Mouse (Mus musculus) embryonic stem cell, embryonic (primary cell): ENCODE measurements around the gene Olfr507.
"Not testable (repeated sequence)": the region's sequence is repeated elsewhere in the genome, so short reads cannot be mapped to it uniquely, and the experiment has no call there.

Experiments used
- CTCF ChIA-PET, 4 experiments: fragments of 300-600 bp in 2 of 4; fragments of 350-600 bp in 2 of 4; sonication (Branson Sonifier 250); formaldehyde crosslinking; loops; one replicate each; lab custom pipeline; 2022; ENCODE audit warnings: inconsistent platforms in 2 of 4; lab: Charles Lee
- POLR2A ChIA-PET, 4 experiments: fragments of 300-600 bp in 2 of 4; fragments of 350-600 bp in 2 of 4; sonication (Branson Sonifier 250); formaldehyde crosslinking; loops; one replicate each; lab custom pipeline; 2022; ENCODE audit warnings: antibody characterized with exemption in 4 of 4, inconsistent platforms in 1 of 4; lab: Charles Lee

Olfr507 gene

DNA sequence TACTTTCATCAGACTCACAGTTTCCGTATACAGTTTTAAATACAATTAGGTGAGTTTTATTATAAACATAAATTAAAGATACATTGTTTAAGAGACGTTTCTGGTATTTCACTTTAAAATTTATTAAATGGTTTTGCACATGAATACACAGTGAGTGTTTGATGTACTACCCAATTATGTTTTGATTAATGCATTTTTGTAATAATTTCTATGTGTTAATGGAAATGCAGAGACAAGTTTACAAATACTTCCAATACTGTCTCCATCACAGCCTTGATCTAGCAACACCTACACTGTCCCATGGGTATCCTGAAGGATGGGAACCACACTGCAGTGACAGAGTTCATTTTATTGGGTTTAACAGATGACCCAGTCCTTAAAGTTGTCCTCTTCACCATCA, at the start of gene Olfr507:
Olfr507 (plus strand) TSS at position 301 of the 400 bp plus-strand sequence.
- ChIA-PET CTCF (no interaction called here), POLR2A (no interaction called here)

DNA sequence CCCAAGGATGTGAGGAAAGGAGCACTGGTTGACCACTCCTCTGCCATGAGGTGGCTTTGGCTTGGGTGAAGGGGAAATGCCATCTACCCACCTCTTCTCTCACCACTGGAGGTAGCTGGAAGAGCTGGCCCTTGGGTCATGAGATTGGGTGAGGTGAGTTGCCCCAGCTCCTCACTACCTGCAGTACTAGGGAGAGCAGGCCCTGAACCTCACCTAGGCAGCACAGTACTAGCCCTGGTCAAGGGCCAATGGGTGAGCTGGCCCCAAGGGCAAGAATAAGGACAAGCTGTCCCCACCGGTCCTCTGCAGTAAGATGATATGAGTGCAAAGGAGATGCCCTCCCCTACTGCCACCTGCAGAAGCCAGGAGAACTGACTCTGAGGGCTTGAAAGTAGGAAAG, 31.8 kb upstream of the Olfr507 start:
- POLR2A ChIA-PET = no interaction called here
- CTCF ChIA-PET = no interaction called here

DNA sequence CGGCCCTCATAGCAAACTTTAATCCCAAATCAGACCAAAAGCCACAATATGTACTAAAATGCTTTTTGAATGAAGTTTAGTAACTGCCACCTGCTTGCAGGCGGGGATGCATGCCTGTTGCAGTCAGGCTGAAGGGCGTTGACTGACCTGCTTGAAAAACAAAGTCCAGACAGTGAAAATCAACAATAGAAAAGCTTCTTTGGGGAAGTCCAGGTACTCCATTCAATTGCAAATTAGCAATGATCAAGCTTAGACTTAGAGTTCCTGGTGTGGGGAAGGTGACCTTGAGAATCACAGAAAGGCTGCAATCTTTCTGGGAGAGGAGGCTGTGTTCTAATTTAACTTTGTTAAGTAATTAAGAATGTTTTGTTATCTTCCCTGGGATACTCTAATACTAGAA, 19.7 kb upstream of the Olfr507 start:
- ChIA-PET CTCF (interaction anchor here in 1 of 4 experiments (0.6 kb wide), 1 partner anchor 273 kb away, joined by 3 read pairs; no protein-coding TSS in a partner anchor), POLR2A (interaction anchor here in 1 of 4 experiments (1.0 kb wide), 1 partner anchor 60 kb away, joined by 3 read pairs; no protein-coding TSS in a partner anchor)

DNA sequence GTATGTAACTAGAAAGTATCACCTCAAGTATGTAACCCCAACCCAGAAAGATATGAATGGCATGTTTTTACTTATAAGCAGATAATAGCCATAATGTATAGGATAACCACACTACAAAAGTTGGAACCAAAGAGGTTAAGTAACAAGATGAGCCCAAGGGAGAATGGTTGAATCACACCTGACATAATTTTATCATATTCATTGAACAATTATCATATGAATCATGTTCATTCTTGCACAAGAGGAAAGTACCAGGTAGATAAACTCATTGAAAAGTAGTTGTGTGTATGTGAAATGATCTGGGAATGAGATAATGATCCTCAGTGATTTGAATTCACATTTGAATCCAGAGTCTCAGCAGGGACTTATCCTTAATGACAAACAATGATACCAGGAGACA, 11.1 kb upstream of the Olfr507 start, which contains the start of gene Olfr506:
Olfr506 (plus strand) TSS at position 301 of the 400 bp plus-strand sequence.
- ChIA-PET CTCF (no interaction called here), POLR2A (no interaction called here)

DNA sequence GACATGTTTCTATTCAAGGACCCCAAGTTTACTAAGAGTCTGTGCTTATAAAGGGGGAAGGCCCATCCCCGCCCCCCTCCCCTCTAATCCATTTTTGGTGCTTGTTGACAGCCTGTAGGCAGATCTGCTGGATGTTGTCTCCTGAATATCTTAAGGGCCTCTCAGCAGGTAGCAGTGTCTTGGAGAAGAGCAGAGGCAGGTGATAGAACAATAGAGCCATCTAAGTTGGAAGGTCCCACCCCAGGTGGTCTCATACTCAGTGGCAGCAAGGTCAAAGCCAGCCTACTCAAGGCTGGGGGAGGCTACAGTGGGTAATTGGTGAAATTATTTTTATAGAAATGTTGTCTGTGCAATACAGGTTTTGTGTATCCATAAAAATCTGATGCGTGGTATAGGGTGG, 7.5 kb upstream of the Olfr507 start:
- ChIA-PET CTCF (no interaction called here), POLR2A (interaction anchor here in 1 of 4 experiments (0.7 kb wide), 1 partner anchor 42 kb away, joined by 4 read pairs; no protein-coding TSS in a partner anchor)

DNA sequence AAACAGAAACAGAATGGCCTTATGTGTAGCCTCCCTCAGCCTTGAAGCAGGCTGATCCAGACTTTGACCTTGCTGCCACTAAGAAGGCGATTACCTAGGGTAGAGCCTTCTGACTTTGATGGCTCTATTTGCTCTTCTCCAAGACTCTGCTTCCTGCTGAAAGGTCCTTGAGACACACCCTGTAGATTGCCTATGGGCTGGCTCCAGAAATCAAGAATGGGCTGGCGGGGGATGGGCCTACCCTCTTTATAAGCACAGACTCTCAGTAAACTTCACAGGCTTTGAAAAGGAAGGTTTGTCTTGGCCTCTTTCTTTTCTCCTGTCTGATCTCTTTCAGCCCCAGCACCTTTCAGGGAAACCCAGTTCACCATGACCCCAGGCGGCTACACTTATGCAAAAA, 4.8 kb upstream of the Olfr507 start:
- POLR2A ChIA-PET = not testable (repeated sequence)

DNA sequence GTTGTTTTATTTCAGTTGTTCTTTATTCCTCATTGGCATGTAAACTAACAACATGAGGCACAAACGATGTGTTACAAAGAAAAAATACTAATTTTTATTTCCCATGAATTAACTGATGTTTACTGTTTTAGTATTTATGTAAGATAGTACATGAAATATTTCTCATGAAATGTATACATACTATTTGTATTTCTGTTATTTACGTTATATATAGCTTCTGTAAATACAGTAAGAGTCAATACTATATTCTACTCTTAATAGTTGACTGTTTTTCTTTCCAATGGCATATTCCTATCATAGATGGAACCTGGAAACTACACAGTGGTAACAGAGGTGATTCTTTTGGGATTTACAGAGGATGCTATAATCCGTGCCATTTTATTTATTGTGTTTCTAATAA, 8.1 kb downstream of the Olfr507 start, which contains the start of gene Olfr508:
Olfr508 (plus strand) TSS at position 301 of the 400 bp plus-strand sequence.
- ChIA-PET CTCF (no interaction called here), POLR2A (no interaction called here)

More for the DNA sequence above, 4.8 kb upstream of the Olfr507 start:
- CTCF ChIA-PET = not testable (repeated sequence)

DNA sequence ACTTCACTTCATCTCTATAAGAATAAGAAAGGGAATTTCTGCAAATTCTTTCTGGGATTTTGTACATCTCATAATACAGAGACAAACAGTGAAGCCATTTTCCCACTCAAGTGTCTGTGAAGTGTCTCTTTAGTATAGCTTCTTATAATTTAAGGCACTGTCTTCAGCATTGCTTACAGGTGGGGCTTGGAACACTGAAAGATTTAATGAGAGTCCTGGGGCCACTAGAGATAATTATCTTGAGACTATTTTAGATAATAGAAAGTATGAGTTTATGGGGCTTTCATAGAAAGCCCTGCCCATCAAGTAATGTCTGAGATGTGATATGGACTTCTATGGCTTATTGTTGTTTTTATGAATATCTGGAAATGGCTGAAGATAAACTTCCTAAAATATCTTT, 30.2 kb downstream of the Olfr507 start, which contains the start of gene Olfr509:
Olfr509 (minus strand) TSS at position 101 of the 400 bp plus-strand sequence.
- POLR2A ChIA-PET = no interaction called here
- CTCF ChIA-PET = no interaction called here

DNA sequence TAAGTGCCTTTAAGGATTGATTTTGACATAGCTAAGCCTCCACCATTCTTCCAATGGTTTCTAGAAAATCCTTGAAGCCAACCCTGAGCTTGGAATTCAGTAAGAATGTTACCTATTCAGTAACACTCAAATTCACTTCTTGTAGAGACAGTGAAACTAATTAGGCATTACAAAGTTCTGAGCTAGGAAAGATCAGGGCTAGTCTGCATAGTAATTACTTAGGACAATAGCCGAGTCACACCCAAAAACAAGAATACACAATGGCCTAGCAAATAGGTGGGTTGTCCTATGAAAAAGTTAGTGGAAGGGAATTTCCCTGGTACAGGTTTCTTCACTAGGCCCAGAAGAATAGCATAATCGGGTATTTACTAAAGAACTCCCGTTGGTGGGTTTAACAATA, 40.8 kb downstream of the Olfr507 start:
- CTCF ChIA-PET = no interaction called here
- POLR2A ChIA-PET = interaction anchor here in 1 of 4 experiments (1.0 kb wide), 1 partner anchor 60 kb away, joined by 3 read pairs; no protein-coding TSS in a partner anchor

DNA sequence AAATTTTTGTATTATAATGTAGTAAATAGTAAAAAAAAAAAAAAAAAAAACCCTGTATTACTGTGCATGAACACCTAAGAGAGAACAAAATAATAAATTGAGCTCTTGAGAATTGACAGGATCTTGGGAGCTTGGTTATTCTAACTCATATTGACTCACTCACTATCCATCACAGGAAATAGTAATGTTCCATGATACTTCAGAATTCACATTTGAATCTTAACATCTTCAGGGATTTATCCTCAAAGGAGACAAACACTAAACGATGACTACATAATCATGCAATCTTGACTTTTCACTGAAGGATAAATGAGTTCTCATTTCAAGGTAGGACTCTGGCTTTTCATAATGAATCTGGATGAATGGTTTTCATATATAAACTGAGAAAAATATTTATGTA, 44.5 kb downstream of the Olfr507 start, which contains the start of gene Olfr510:
Olfr510 (plus strand) TSS at position 301 of the 400 bp plus-strand sequence.
- POLR2A ChIA-PET = interaction anchor here in 1 of 4 experiments (0.6 kb wide), 1 partner anchor 832 kb away, joined by 3 read pairs; no protein-coding TSS in a partner anchor
- CTCF ChIA-PET = no interaction called here

DNA sequence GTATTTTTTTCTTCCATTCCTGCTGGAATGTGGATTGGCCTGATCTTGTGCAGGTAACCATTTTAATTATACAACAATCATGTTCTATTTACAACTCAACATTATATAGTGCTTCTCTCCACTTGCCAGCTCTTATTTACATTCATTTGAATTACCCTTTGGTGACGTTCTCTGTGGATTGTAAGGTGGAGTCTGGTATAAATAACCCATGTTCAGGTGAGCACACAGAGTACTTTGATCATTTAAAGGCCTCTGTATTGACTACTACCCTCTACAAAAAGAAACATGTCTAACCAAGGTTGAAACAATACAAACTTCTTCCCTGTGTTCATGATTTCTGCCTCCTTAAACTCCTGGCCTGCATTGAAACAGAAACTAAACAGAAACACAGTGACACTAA, 49.4 kb downstream of the Olfr507 start:
- ChIA-PET CTCF (no interaction called here), POLR2A (no interaction called here)
